Mouse (Mus musculus) kidney, embryonic 14.5 days (tissue): Measurements from ENCODE around the gene Tex33. TPM values are rescaled to one million over a fixed set of nuclear protein-coding genes. Genes with fewer than 3 reads are reported as not detected.

Experiments
- ATAC-seq: fragments of 200-750 bp; cut with Nextera tagmentation; 2 replicates; pipeline ENCODE4 v1.8.0; 2017; ENCODE audit warnings: moderate number of reproducible peaks, mild to moderate bottlenecking, moderate TSS enrichment, moderate library complexity; ENCODE audit not compliant: low FRiP score, low TSS enrichment
- H3K27ac ChIP-seq: fragments of 300-500 bp; sonication (generic); 2 replicates; pipeline ENCODE4 v1.5.1; 2014; ENCODE audit warnings: low read depth, mild to moderate bottlenecking, low read length, moderate library complexity, mixed read lengths
- H3K27me3 ChIP-seq: fragments of 300-500 bp; sonication (generic); 2 replicates; pipeline ENCODE4 v1.6.1; 2014; ENCODE audit warnings: mild to moderate bottlenecking, low read length; ENCODE audit not compliant: control insufficient read depth, insufficient read depth
- H3K36me3 ChIP-seq: fragments of 300-500 bp; sonication (generic); 2 replicates; pipeline ENCODE4 v1.6.1; 2014; ENCODE audit warnings: low read length, mixed read lengths; ENCODE audit not compliant: control insufficient read depth, insufficient read depth
- H3K4me1 ChIP-seq: fragments of 300-500 bp; sonication (generic); 2 replicates; pipeline ENCODE4 v1.6.1; 2014; ENCODE audit warnings: low read length, mixed read lengths; ENCODE audit not compliant: control insufficient read depth, insufficient read depth
- H3K4me2 ChIP-seq: fragments of 300-500 bp; sonication (generic); replicated peaks from 2 replicates; pipeline ENCODE4 v1.6.1; 2014; ENCODE audit warnings: low read depth, mild to moderate bottlenecking, low read length
- H3K4me3 ChIP-seq: fragments of 300-500 bp; sonication (generic); 2 replicates; pipeline ENCODE4 v1.5.1; 2014; ENCODE audit warnings: mild to moderate bottlenecking, low read length
- H3K9ac ChIP-seq: fragments of 300-500 bp; sonication (generic); 2 replicates; pipeline ENCODE4 v1.6.1; 2014; ENCODE audit warnings: low read depth, mild to moderate bottlenecking, low read length, moderate library complexity
- H3K9me3 ChIP-seq: fragments of 300-500 bp; sonication (generic); 2 replicates; pipeline ENCODE4 v1.6.1; 2016; ENCODE audit warnings: low read length; ENCODE audit not compliant: control insufficient read depth
- WGBS: fragments of 180-500 bp; shearing (Covaris S2); extraction: QIAGEN DNeasy Blood & Tissue Kit; methylation state at CpG from one replicate; pipeline ENCODE4 v1.1.7; 2014; 5-methylcytosine and 5-hydroxymethylcytosine counted together
- microRNA-seq: library from miRNA; unstranded; fragments of <30 nt; microRNA quantifications from one replicate; pipeline ENCODE4, GENCODE M21; 2016
- polyA plus RNA-seq: library from polyadenylated mRNA; unstranded; fragments of >200 nt; fragmentation: Nextera tagmentation; extraction: Ambion mirVana; gene quantifications from 2 replicates; pipeline ENCODE4 v1.2.1, GENCODE M21; 2014

The Tex33 gene
- polyA plus RNA-seq, 1 experiment from 2014 or later: not detected

GRCm38 (mm10) chr15:78328520-78329097 is 67.1 kb downstream of the Tex33 start:
- no peaks in the 10 kb centered on the region for H3K36me3 ChIP-seq
- H3K4me2 ChIP-seq: no peak overlapping the region
- H3K4me3 ChIP-seq: no peak overlapping the region
- 89% methylated on average over 3 of the region's 3 CpGs for WGBS
- H3K9ac ChIP-seq: no peak overlapping the region
- no peaks in the 10 kb centered on the region for H3K4me1 ChIP-seq
- no peaks in the 10 kb centered on the region for H3K9me3 ChIP-seq
- no peak for ATAC-seq
- no peak overlapping the region for H3K27ac ChIP-seq
- H3K27me3 ChIP-seq: no peaks in the 10 kb centered on the region

Small RNA genes lying within 50 kb of the gene (microRNA-seq; reads per million reads assigned to microRNA genes)
- gene Mir7676-2: not detected

Other genes with a start within 250 kb of the Tex33 start
- 92.9 and 105 TPM in 2 replicates for gene Ift27, start 221.8 kb downstream of the Tex33 start, polyA plus RNA-seq
- not detected in 2 replicates for gene Pvalb, start 189.5 kb downstream of the Tex33 start, polyA plus RNA-seq
- gene Ncf4, start 151.1 kb downstream of the Tex33 start, polyA plus RNA-seq: 1.2 and 1.9 TPM in 2 replicates
- 0.14 and 0.28 TPM in 2 replicates for gene Csf2rb2, start 90.2 kb downstream of the Tex33 start, polyA plus RNA-seq
- 0.41 and 0.89 TPM in 2 replicates for gene Csf2rb, start 70.2 kb downstream of the Tex33 start, polyA plus RNA-seq
- gene Tst, start 10.0 kb upstream of the Tex33 start, polyA plus RNA-seq: 32.4 and 32.8 TPM in 2 replicates
- gene Mpst, start 10.5 kb upstream of the Tex33 start, polyA plus RNA-seq: 4.3 and 5.3 TPM in 2 replicates
- 36.3 and 48.8 TPM in 2 replicates for gene Kctd17, start 32.7 kb upstream of the Tex33 start, polyA plus RNA-seq
- 0.34 and 0.49 TPM in 2 replicates for gene Tmprss6, start 72.7 kb upstream of the Tex33 start, polyA plus RNA-seq
- gene Il2rb, start 99.4 kb upstream of the Tex33 start, polyA plus RNA-seq: 0.07 and 0.60 TPM in 2 replicates
- gene C1qtnf6, start 135.5 kb upstream of the Tex33 start, polyA plus RNA-seq: 26.0 and 31.9 TPM in 2 replicates
- gene Sstr3, start 148.8 kb upstream of the Tex33 start, polyA plus RNA-seq: 0.21 and 0.23 TPM in 2 replicates
- gene Rac2, start 176.9 kb upstream of the Tex33 start, polyA plus RNA-seq: 6.1 and 7.6 TPM in 2 replicates
- 2.6 and 3.5 TPM in 2 replicates for gene Cyth4, start 201.1 kb upstream of the Tex33 start, polyA plus RNA-seq